Mouse (Mus musculus) bone marrow, adult 2 months (tissue): ENCODE measurements at regions not wholly inside any gene's neighbourhood (a gene's known extent, or its start where the extent isn't known, plus 50 kb on each side); places are given as distances from the start of the nearest gene placed in this dataset.

Experiments used
- CTCF ChIP-seq: fragments of 200-500 bp; IDR thresholded peaks from 2 replicates; pipeline ENCODE4 v1.5.1; 2011; ENCODE audit warnings: low read length, control low read depth; ENCODE audit not compliant: control insufficient read depth, insufficient read depth
- POLR2A ChIP-seq: fragments of 200-500 bp; IDR thresholded peaks from 2 replicates; pipeline ENCODE4 v1.6.1; 2011; ENCODE audit warnings: low read depth, mild to moderate bottlenecking, control low read depth, low read length, borderline replicate concordance; ENCODE audit not compliant: control insufficient read depth

DNA sequence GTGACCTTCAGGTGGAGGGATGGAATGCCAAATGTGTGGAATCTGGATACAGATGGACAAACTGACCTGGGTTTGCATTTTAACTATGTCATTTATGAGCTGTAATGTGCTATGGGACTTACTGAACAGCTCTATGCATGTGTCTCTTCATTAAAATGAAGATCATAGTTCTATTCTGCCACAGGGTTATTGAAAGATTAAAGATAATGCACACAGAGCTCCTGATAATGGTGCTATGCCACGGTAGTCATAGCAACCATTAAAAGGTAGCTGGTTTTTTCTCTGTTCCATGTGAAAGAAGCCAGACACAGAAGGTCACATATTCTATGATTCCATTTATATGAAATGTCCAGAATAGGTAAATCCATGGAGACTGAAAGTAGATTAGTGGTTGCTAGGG is 94.2 kb upstream of the Usp27x start:
- TF ChIP-seq CTCF (no peak), POLR2A (no peak)
